Mouse (Mus musculus) testis, adult 2 months (tissue): ENCODE measurements around the gene Hist1h2bm. TPM values are rescaled to one million over a fixed set of nuclear protein-coding genes. Genes with fewer than 3 reads are reported as not detected.
A peak's percentile ranks its signal among the peaks of the same experiment; 100 is the strongest.
"Not testable (repeated sequence)": the region's sequence is repeated elsewhere in the genome, so short reads cannot be mapped to it uniquely, and the experiment has no call there.

Experiments
- H3K27ac ChIP-seq: fragments of 200-500 bp; 2 replicates; pipeline ENCODE4 v1.5.1; 2012; ENCODE audit warnings: low read depth, low read length; ENCODE audit not compliant: control insufficient read depth, insufficient read depth
- H3K27me3 ChIP-seq: fragments of 200-500 bp; 2 replicates; pipeline ENCODE4 v1.6.1; 2012; ENCODE audit warnings: mild to moderate bottlenecking, low read length, moderate library complexity; ENCODE audit not compliant: control insufficient read depth, insufficient read depth
- H3K36me3 ChIP-seq: fragments of 200-500 bp; 2 replicates; pipeline ENCODE4 v1.6.1; 2012; ENCODE audit warnings: mild to moderate bottlenecking, low read length; ENCODE audit not compliant: control insufficient read depth, insufficient read depth
- H3K4me1 ChIP-seq: fragments of 200-500 bp; 2 replicates; pipeline ENCODE4 v1.6.1; 2012; ENCODE audit warnings: low read length; ENCODE audit not compliant: control insufficient read depth, insufficient read depth
- H3K4me3 ChIP-seq: fragments of 200-500 bp; 2 replicates; pipeline ENCODE4 v1.5.1; 2012; ENCODE audit warnings: low read depth, mild to moderate bottlenecking, low read length, moderate library complexity, mixed read lengths; ENCODE audit not compliant: control insufficient read depth
- CTCF ChIP-seq: fragments of 200-500 bp; IDR thresholded peaks from 2 replicates; pipeline ENCODE4 v1.5.1; 2012; ENCODE audit warnings: low read depth, mild to moderate bottlenecking, inconsistent platforms, low read length, moderate library complexity; ENCODE audit not compliant: control insufficient read depth, insufficient read depth, insufficient replicate concordance
- POLR2A ChIP-seq: fragments of 200-500 bp; IDR thresholded peaks from 2 replicates; pipeline ENCODE4 v1.6.1; 2012; ENCODE audit warnings: low read depth, mild to moderate bottlenecking, inconsistent platforms, low read length, moderate library complexity; ENCODE audit not compliant: control insufficient read depth
- polyA plus RNA-seq: library from polyadenylated mRNA; depleted of rRNA; stranded (reverse); fragments of >200 nt; gene quantifications from 2 replicates; pipeline ENCODE4 v1.2.3, GENCODE M21; 2012

Gene Hist1h2bm
- polyA plus RNA-seq, 1 experiment: 6.2 TPM

GRCm38 (mm10) chr13:21714725-21715124, 7.1 kb upstream of the Hist1h2bm start:
- Histone ChIP-seq H3K4me1 (peaks cover 8% of the 10 kb centered on the region), H3K36me3 (no peaks in the 10 kb centered on the region), H3K27me3 (no peaks in the 10 kb centered on the region), H3K27ac (no peak overlapping the region), H3K4me3 (no peak overlapping the region)
- TF ChIP-seq CTCF: no peak
- no peak for TF ChIP-seq POLR2A

DNA sequence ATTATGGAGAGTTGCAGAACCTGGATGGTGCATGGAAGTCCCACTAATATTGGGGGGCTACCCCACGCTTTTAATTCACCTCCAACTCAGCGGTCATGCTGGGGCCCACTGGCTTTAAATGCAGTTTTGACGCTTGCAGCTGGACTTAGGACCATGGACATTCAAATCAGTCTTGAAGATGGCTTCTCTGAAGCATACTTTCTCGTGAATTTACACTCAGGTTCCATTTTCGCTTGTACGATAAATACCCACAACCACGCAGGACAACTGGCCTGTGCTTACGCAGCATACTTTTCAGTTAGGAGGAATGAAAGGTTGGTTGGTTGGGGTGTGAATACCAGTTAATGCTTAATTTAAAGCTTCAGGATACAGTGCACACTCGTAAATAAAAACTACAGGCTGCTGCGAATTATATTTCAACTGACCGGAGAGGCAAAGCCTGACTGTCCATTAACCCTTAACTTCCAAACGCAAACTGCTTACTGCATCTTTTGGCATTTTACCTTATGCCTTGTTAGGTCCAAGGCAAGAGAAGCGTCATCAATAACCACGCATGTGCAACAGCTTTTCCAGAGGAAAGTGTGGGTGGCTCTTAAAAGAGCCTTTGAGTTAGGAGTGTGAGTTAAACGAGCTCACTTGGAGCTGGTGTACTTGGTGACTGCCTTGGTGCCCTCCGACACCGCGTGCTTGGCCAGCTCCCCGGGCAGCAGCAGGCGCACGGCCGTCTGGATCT, 6.5 kb upstream of the Hist1h2bm start:
- peak overlapping the region; percentile 42; the same call in 1 of the 2 replicates for H3K4me3 ChIP-seq
- TF ChIP-seq POLR2A (no peak), CTCF (no peak)
- H3K27ac ChIP-seq: peak overlapping the region; percentile 65
- peaks cover 8% of the 10 kb centered on the region for H3K4me1 ChIP-seq
- no peaks in the 10 kb centered on the region for H3K36me3 ChIP-seq
- H3K27me3 ChIP-seq: no peaks in the 10 kb centered on the region

- H3K4me1 ChIP-seq, H3K27me3 ChIP-seq, H3K36me3 ChIP-seq: not testable (repeated sequence)
- Histone ChIP-seq H3K27ac (peak within 1 kb of the TSS; percentile 65), H3K4me3 (peak within 1 kb of the TSS; percentile 61)
- peak; percentile 52; the same call in 1 of the 2 replicates for TF ChIP-seq POLR2A
Measured at GRCm38 (mm10) chr13:21715864-21716539, 5.8 kb upstream of the Hist1h2bm start, which contains the start of the genes Hist1h2bl and Hist1h2ai. TSS of gene Hist1h2bl (minus strand) at chr13:21716143. TSS of gene Hist1h2ai (plus strand) at chr13:21716422.

GRCm38 (mm10) chr13:21716540-21717391, 5.1 kb upstream of the Hist1h2bm start:
- H3K27me3 ChIP-seq, H3K4me1 ChIP-seq, H3K36me3 ChIP-seq: not testable (repeated sequence)
- Histone ChIP-seq H3K27ac (peak overlapping the region; percentile 36), H3K4me3 (peak overlapping the region; percentile 50)

DNA sequence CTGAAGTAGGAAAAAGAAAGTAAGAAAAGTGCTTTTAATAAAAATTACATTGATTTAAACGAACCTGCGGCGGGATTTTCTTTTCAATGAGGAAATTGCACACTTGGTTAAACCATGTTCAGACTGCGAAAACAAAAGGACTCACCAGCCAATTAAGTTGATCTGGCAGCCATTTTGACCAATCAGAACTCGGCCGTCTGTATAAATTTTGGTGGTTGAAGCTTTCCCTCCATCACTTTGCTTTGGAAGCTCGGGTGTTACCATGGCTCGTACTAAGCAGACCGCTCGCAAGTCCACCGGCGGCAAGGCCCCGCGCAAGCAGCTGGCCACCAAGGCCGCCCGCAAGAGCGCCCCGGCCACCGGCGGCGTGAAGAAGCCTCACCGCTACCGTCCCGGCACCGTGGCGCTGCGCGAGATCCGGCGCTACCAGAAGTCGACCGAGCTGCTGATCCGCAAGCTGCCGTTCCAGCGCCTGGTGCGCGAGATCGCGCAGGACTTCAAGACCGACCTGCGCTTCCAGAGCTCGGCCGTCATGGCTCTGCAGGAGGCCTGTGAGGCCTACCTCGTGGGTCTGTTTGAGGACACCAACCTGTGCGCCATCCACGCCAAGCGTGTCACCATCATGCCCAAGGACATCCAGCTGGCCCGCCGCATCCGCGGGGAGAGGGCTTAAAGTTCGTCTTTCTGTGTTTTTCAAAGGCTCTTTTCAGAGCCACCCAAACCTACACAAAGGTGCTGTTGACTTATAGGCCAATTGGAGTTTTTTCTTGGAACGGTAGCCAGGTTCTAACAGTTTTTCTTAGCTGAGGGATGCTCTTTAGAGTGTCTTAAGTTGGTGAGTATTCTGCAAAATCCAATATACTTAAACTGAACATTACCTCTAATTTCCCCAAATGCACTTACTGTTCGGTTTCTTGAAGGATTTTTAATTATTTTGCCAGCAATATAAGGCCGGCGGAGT, 4.2 kb upstream of the Hist1h2bm start, which contains the start of gene Hist1h3h:
Gene Hist1h3h, plus strand, starts transcription at position 263 of the 961 bp plus-strand sequence.
- Histone ChIP-seq H3K4me3 (peak within 1 kb of the TSS; percentile 50), H3K27ac (peak within 1 kb of the TSS; percentile 66)
- not testable (repeated sequence) for H3K36me3 ChIP-seq, H3K27me3 ChIP-seq, H3K4me1 ChIP-seq

GRCm38 (mm10) chr13:21718381-21719080, 3.3 kb upstream of the Hist1h2bm start:
- peaks cover 9% of the 10 kb centered on the region for H3K4me1 ChIP-seq

DNA sequence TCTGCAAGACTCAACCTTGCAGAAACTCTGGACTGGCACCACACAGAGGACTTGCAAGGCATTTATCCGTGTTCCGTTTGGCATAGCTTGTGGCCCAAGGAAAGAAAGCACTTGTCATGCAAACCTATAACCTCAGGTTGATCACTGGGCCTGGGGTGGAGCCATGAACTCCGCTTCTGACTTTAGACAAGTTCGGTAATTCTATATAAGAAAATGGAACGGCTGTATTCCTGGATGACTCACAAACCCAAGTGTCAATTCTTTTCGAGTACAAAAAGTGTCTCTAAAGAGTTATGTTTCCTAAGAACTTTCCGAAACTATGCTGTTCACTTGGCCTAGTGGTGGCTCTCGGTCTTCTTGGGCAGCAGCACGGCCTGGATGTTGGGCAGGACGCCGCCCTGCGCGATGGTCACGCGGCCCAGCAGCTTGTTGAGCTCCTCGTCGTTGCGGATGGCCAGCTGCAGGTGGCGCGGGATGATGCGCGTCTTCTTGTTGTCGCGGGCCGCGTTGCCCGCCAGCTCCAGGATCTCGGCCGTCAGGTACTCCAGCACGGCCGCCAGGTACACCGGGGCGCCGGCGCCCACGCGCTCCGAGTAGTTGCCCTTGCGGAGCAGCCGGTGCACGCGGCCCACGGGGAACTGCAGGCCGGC, 612 bp upstream of the Hist1h2bm start:
- not testable (repeated sequence) for H3K4me1 ChIP-seq, H3K36me3 ChIP-seq, H3K27me3 ChIP-seq
- Histone ChIP-seq H3K27ac (peak overlapping the region; percentile 69; the same call in 1 of the 2 replicates), H3K4me3 (peak overlapping the region; percentile 39)

More at GRCm38 (mm10) chr13:21718381-21719080, 3.3 kb upstream of the Hist1h2bm start:
- peak overlapping the region; percentile 44; the same call in 1 of the 2 replicates for H3K27ac ChIP-seq
- no peak for TF ChIP-seq POLR2A
- no peak for TF ChIP-seq CTCF
- no peaks in the 10 kb centered on the region for H3K36me3 ChIP-seq
- no peaks in the 10 kb centered on the region for H3K27me3 ChIP-seq
- H3K4me3 ChIP-seq: no peak overlapping the region
